Mouse (Mus musculus): ENCODE data around the gene Ndufaf3. TPM values are rescaled to one million over a fixed set of nuclear protein-coding genes. Genes with fewer than 3 reads are reported as not detected.

The Ndufaf3 gene
- total and polyA plus RNA-seq, 2 experiments from 2014 or later: 70.5 to 88.9 TPM

DNA sequence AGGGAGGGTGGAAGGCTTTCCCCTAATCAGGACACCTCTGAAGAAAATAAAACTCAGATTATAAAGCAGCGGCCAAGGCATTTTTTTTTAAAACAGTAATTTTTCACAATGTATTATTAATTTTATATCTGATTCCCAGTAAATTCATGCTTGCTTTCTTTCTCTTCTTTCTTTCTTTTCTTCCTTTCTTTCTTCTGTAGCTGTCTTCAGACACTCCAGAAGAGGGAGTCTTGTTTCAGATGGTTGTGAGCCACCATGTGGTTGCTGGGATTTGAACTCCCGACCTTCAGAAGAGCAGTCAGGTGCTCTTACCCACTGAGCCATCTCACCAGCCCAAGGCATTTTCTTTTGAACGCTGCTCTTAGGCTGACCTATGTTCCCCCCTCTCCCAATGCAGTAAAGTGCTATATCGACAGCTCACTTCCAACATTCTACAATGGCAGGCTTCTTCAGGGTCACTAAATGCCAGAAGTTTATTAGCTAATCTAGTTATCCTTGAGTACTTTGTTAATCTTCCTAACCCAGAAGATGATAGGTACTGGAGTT, 31.9 kb upstream of the Ndufaf3 start:
- TF ChIP-seq CTCF (IDR thresholded peaks at IDR 0.05; ENCODE audit: low read depth): no peak
- 79% methylated on average over 4 of the region's 4 CpGs for WGBS
- Histone ChIP-seq H3K9me3 (ENCODE audit: low read length) (no peaks in the 10 kb centered on the region), H3K9ac (replicated peaks; ENCODE audit: low read length) (no peak overlapping the region), H3K4me3 (ENCODE audit: low read length) (no peak overlapping the region), H3K4me1 (ENCODE audit: insufficient read depth, low read length) (no peaks in the 10 kb centered on the region), H3K27me3 (ENCODE audit: insufficient read depth, low read length) (no peaks in the 10 kb centered on the region), H3K27ac (no peak overlapping the region), H3K4me2 (ENCODE audit: low read depth, low read length) (no peak overlapping the region), H3K36me3 (ENCODE audit: insufficient read depth, low read length) (peaks cover 16% of the 10 kb centered on the region; the same call in 1 of the 2 replicates)
- DNase-seq (ENCODE audit: low spot score) (peak; percentile 20), ATAC-seq (no peak)

DNA sequence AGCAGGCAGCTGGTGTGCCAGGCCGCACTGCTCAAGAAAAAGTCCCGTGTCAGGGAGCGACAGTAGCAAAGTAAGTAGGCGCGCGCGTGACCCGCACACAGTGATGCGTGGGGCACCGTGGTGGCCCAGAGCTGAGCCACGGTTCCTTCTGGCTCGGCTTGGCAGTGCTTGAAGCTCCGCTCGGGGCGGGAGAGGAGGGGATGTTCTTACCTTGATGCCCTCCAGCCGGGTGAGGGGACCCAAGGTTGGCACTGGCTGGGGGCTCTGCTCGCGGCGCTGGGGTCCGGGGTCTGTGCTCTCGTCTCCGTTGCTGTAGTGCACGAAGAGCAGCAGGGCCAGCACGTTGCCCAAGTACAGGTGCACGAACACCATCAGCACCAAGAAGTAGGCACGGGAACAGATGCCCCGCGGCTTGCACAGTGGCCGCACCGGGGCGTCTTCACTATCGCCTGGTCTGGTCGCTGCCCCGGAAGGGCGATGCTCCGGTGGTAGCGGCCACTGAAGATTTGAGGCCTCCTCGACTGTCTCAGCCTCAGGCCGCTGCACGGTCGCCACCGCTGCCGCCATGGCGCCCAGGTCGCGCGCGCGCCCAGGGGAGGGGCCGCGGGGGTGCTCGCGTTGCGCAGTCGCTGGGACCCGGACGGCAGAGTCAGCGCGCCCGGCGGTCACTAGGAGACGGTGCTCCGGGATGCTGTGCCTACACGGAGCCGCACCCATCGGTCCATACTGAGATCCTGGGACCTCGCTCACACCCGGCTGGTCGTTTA, 29.9 kb upstream of the Ndufaf3 start, which contains the start of gene P4htm:
Gene P4htm, minus strand, starts transcription at position 670 of the 767 bp plus-strand sequence.
- peak; percentile 16; the same call in 1 of the 2 replicates for TF ChIP-seq CTCF (IDR thresholded peaks at IDR 0.05; ENCODE audit: low read depth)
- peak; percentile 84 for DNase-seq (ENCODE audit: low spot score)
- H3K4me1 ChIP-seq (ENCODE audit: insufficient read depth, low read length): no peaks in the 10 kb centered on the region
- H3K9ac ChIP-seq (replicated peaks; ENCODE audit: low read length): peak within 1 kb of the TSS; percentile 52
- no peaks in the 10 kb centered on the region for H3K36me3 ChIP-seq (ENCODE audit: insufficient read depth, low read length)
- peak within 1 kb of the TSS; percentile 55 for H3K4me3 ChIP-seq (ENCODE audit: low read length)
- WGBS: 2% methylated on average over 66 of the region's 69 CpGs
- no peaks in the 10 kb centered on the region for H3K9me3 ChIP-seq (ENCODE audit: low read length)
- H3K4me2 ChIP-seq (ENCODE audit: low read depth, low read length): peak within 1 kb of the TSS; percentile 91
- ATAC-seq: peak; percentile 88
- peak within 1 kb of the TSS; percentile 67 for H3K27ac ChIP-seq
- H3K27me3 ChIP-seq (ENCODE audit: insufficient read depth, low read length): no peaks in the 10 kb centered on the region

DNA sequence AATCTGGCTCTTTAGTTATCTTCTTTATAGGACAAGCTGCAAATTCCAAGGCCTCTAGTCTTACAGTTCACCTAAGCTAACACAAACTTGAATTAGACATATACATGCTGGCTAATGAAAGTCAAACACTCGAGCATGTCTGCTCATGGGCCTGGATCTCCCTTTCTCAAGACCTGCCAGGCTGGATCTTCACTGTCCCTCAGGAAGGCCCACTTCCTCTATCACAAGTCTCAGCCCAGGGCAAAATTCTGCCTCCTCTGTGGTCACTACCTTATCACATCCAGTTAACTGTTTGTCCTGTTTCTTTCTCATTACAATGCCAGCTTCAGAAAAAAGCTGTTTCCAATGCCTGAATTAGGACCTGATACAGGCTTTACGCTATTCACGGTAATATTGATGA, 27.1 kb upstream of the Ndufaf3 start:
- Histone ChIP-seq H3K27me3 (ENCODE audit: insufficient read depth, low read length) (no peaks in the 10 kb centered on the region), H3K9me3 (ENCODE audit: low read length) (no peaks in the 10 kb centered on the region), H3K27ac (no peak overlapping the region), H3K9ac (replicated peaks; ENCODE audit: low read length) (no peak overlapping the region), H3K4me3 (ENCODE audit: low read length) (no peak overlapping the region), H3K4me1 (ENCODE audit: insufficient read depth, low read length) (0 out of 2 replicates have a peak, but pooled peaks cover 5% of the 10 kb centered on the region), H3K4me2 (ENCODE audit: low read depth, low read length) (no peak overlapping the region), H3K36me3 (ENCODE audit: insufficient read depth, low read length) (no peaks in the 10 kb centered on the region)
- ATAC-seq (no peak), DNase-seq (ENCODE audit: low spot score) (no peak)
- TF ChIP-seq CTCF (IDR thresholded peaks at IDR 0.05; ENCODE audit: low read depth): no peak
- 90% methylated on average over 3 of the region's 3 CpGs for WGBS

- 55% methylated on average over 4 of the region's 4 CpGs for WGBS
- no peak overlapping the region for H3K9ac ChIP-seq (replicated peaks; ENCODE audit: low read length)
- H3K36me3 ChIP-seq (ENCODE audit: insufficient read depth, low read length): no peaks in the 10 kb centered on the region
- no peak for ATAC-seq
- H3K27ac ChIP-seq: no peak overlapping the region
- no peak overlapping the region for H3K4me2 ChIP-seq (ENCODE audit: low read depth, low read length)
- peaks cover 32% of the 10 kb centered on the region for H3K4me1 ChIP-seq (ENCODE audit: insufficient read depth, low read length)
- no peak overlapping the region for H3K4me3 ChIP-seq (ENCODE audit: low read length)
- TF ChIP-seq CTCF (IDR thresholded peaks at IDR 0.05; ENCODE audit: low read depth): no peak
- DNase-seq (ENCODE audit: low spot score): peak; percentile 40
- H3K9me3 ChIP-seq (ENCODE audit: low read length): no peaks in the 10 kb centered on the region
- no peaks in the 10 kb centered on the region for H3K27me3 ChIP-seq (ENCODE audit: insufficient read depth, low read length)
Observed at GRCm38 (mm10) chr9:108591462-108591861, 24.2 kb upstream of the Ndufaf3 start.

- H3K4me1 ChIP-seq (ENCODE audit: insufficient read depth, low read length): peaks cover 32% of the 10 kb centered on the region
- 66% methylated on average over 5 of the region's 5 CpGs for WGBS
- ATAC-seq: no peak
- H3K9ac ChIP-seq (replicated peaks; ENCODE audit: low read length): no peak overlapping the region
- DNase-seq (ENCODE audit: low spot score): peak; percentile 71
- H3K9me3 ChIP-seq (ENCODE audit: low read length): no peaks in the 10 kb centered on the region
- peak overlapping the region; percentile 95 for H3K27ac ChIP-seq
- H3K4me2 ChIP-seq (ENCODE audit: low read depth, low read length): no peak overlapping the region
- TF ChIP-seq CTCF (IDR thresholded peaks at IDR 0.05; ENCODE audit: low read depth): peak; percentile 65
- H3K4me3 ChIP-seq (ENCODE audit: low read length): no peak overlapping the region
- H3K36me3 ChIP-seq (ENCODE audit: insufficient read depth, low read length): no peaks in the 10 kb centered on the region
- no peaks in the 10 kb centered on the region for H3K27me3 ChIP-seq (ENCODE audit: insufficient read depth, low read length)
Observed at GRCm38 (mm10) chr9:108589229-108589628, 22.0 kb upstream of the Ndufaf3 start.

GRCm38 (mm10) chr9:108587571-108588180, 20.4 kb upstream of the Ndufaf3 start:
- Histone ChIP-seq H3K9ac (replicated peaks; ENCODE audit: low read length) (peak overlapping the region; percentile 35; the same call in 1 of the 2 replicates), H3K27me3 (ENCODE audit: insufficient read depth, low read length) (no peaks in the 10 kb centered on the region), H3K27ac (peak overlapping the region; percentile 95), H3K36me3 (ENCODE audit: insufficient read depth, low read length) (no peaks in the 10 kb centered on the region), H3K4me3 (ENCODE audit: low read length) (0 out of 2 replicates have a peak overlapping the region, but pooled peaks have one; percentile 14), H3K4me2 (ENCODE audit: low read depth, low read length) (peak overlapping the region; percentile 52), H3K4me1 (ENCODE audit: insufficient read depth, low read length) (peaks cover 32% of the 10 kb centered on the region), H3K9me3 (ENCODE audit: low read length) (no peaks in the 10 kb centered on the region)
- TF ChIP-seq CTCF (IDR thresholded peaks at IDR 0.05; ENCODE audit: low read depth): no peak
- DNase-seq (ENCODE audit: low spot score) (peak; percentile 95), ATAC-seq (peak; percentile 97)
- WGBS: 1% methylated on average over 14 of the region's 14 CpGs
